Mouse (Mus musculus) small intestine, adult 2 months (tissue): Measurements from ENCODE around the gene Cks1b.

Experiments used
- CTCF ChIP-seq: fragments of 200-500 bp; IDR thresholded peaks from 2 replicates; pipeline ENCODE4 v1.5.1; 2012; ENCODE audit warnings: low read depth, mild to moderate bottlenecking, control low read depth, inconsistent platforms, low read length, moderate library complexity, mixed read lengths; ENCODE audit not compliant: insufficient replicate concordance, insufficient read length; ENCODE audit errors: extremely low read depth
- POLR2A ChIP-seq: fragments of 200-500 bp; IDR thresholded peaks from 2 replicates; pipeline ENCODE4 v1.6.1; 2012; ENCODE audit warnings: low read depth, mild to moderate bottlenecking, control low read depth, inconsistent platforms, low read length, moderate library complexity

DNA sequence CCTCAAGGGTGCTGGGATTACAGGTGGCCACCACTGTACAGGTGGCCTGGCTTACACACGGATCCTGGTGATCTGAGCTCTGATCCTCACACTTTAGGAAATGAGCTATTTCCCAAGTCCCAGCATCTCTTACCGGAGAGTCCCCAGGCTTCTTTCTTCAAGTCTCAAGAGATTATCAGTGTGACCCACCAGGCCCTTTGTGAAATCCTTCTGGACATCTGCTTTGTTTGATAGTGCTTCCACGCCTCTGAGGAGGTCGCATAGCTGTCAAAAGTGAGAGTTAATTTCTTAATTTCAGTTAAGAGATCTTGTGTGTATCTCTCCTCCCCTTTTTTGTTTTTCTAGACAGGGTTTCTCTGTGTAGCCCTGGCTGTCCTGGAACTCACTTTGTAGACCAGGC lies 7.7 kb upstream of the Cks1b start:
- TF ChIP-seq POLR2A (no peak), CTCF (no peak)
